Mouse (Mus musculus): ENCODE measurements around the gene Clasp1. TPM values are rescaled to one million over a fixed set of nuclear protein-coding genes. Genes with fewer than 3 reads are reported as not detected.

Clasp1 gene
- polyA plus RNA-seq, 1 experiment = 10.9 TPM

GRCm38 (mm10) chr1:118458279-118458678 lies 69.4 kb downstream of the Clasp1 start:
- Histone ChIP-seq H3K27me3 (ENCODE audit: control insufficient read depth, insufficient read depth, low read length) (no peaks in the 10 kb centered on the region), H3K4me1 (ENCODE audit: control insufficient read depth, insufficient read depth, insufficient read length, low read length) (peaks cover 2% of the 10 kb centered on the region), H3K36me3 (ENCODE audit: control insufficient read depth, insufficient read depth, low read length) (0 out of 2 replicates have a peak, but pooled peaks cover 2% of the 10 kb centered on the region), H3K4me3 (ENCODE audit: low read depth, low read length) (no peak overlapping the region), H3K27ac (ENCODE audit: insufficient read depth, low read depth, low read length) (peak overlapping the region; percentile 37; the same call in 1 of the 2 replicates)
- 13% methylated on average over 3 of the region's 3 CpGs for WGBS
- TF ChIP-seq POLR2A (IDR thresholded peaks at IDR 0.05; ENCODE audit: low read depth, low read length) (no peak), CTCF (IDR thresholded peaks at IDR 0.05; ENCODE audit: extremely low read depth, insufficient read length, insufficient replicate concordance, low read depth, low read length) (no peak)

- H3K36me3 ChIP-seq (ENCODE audit: control insufficient read depth, insufficient read depth, low read length) = peaks cover 6% of the 10 kb centered on the region
- WGBS = 1% methylated on average over 53 of the region's 53 CpGs
- H3K27me3 ChIP-seq (ENCODE audit: control insufficient read depth, insufficient read depth, low read length) = no peaks in the 10 kb centered on the region
- peaks cover 2% of the 10 kb centered on the region; the same call in 1 of the 2 replicates for H3K4me1 ChIP-seq (ENCODE audit: control insufficient read depth, insufficient read depth, insufficient read length, low read length)
- no peak for TF ChIP-seq CTCF (IDR thresholded peaks at IDR 0.05; ENCODE audit: extremely low read depth, insufficient read length, insufficient replicate concordance, low read depth, low read length)
- TF ChIP-seq POLR2A (IDR thresholded peaks at IDR 0.05; ENCODE audit: low read depth, low read length) = peak; percentile 99
- H3K4me3 ChIP-seq (ENCODE audit: low read depth, low read length) = peak overlapping the region; percentile 81
- peak overlapping the region; percentile 96 for H3K27ac ChIP-seq (ENCODE audit: insufficient read depth, low read depth, low read length)
Measured at GRCm38 (mm10) chr1:118458963-118459920, 70.4 kb downstream of the Clasp1 start.

- H3K36me3 ChIP-seq (ENCODE audit: control insufficient read depth, insufficient read depth, low read length) = peaks cover 19% of the 10 kb centered on the region
- 93% methylated on average over 5 of the region's 5 CpGs for WGBS
- H3K27me3 ChIP-seq (ENCODE audit: control insufficient read depth, insufficient read depth, low read length) = no peaks in the 10 kb centered on the region
- TF ChIP-seq POLR2A (IDR thresholded peaks at IDR 0.05; ENCODE audit: low read depth, low read length) = no peak
- TF ChIP-seq CTCF (IDR thresholded peaks at IDR 0.05; ENCODE audit: extremely low read depth, insufficient read length, insufficient replicate concordance, low read depth, low read length) = no peak
- H3K27ac ChIP-seq (ENCODE audit: insufficient read depth, low read depth, low read length) = no peak overlapping the region
- no peak overlapping the region for H3K4me3 ChIP-seq (ENCODE audit: low read depth, low read length)
- peaks cover 2% of the 10 kb centered on the region; the same call in 1 of the 2 replicates for H3K4me1 ChIP-seq (ENCODE audit: control insufficient read depth, insufficient read depth, insufficient read length, low read length)
Measured at GRCm38 (mm10) chr1:118460716-118461115, 71.9 kb downstream of the Clasp1 start.

- Histone ChIP-seq H3K27me3 (ENCODE audit: control insufficient read depth, insufficient read depth, low read length) (no peaks in the 10 kb centered on the region), H3K36me3 (ENCODE audit: control insufficient read depth, insufficient read depth, low read length) (peaks cover 22% of the 10 kb centered on the region)
- 97% methylated on average over 6 of the region's 6 CpGs for WGBS
Measured at GRCm38 (mm10) chr1:118466041-118466440, 77.2 kb downstream of the Clasp1 start.

GRCm38 (mm10) chr1:118472386-118472785 lies 83.5 kb downstream of the Clasp1 start:
- WGBS = 73% methylated on average over 8 of the region's 8 CpGs
- no peaks in the 10 kb centered on the region for H3K4me1 ChIP-seq (ENCODE audit: control insufficient read depth, insufficient read depth, insufficient read length, low read length)
- no peak overlapping the region for H3K4me3 ChIP-seq (ENCODE audit: low read depth, low read length)
- TF ChIP-seq POLR2A (IDR thresholded peaks at IDR 0.05; ENCODE audit: low read depth, low read length) (no peak), CTCF (IDR thresholded peaks at IDR 0.05; ENCODE audit: extremely low read depth, insufficient read length, insufficient replicate concordance, low read depth, low read length) (no peak)
- H3K36me3 ChIP-seq (ENCODE audit: control insufficient read depth, insufficient read depth, low read length) = no peaks in the 10 kb centered on the region; the same call in none of the 2 replicates
- H3K27ac ChIP-seq (ENCODE audit: insufficient read depth, low read depth, low read length) = no peak overlapping the region
- no peaks in the 10 kb centered on the region for H3K27me3 ChIP-seq (ENCODE audit: control insufficient read depth, insufficient read depth, low read length)

More at GRCm38 (mm10) chr1:118466041-118466440, 77.2 kb downstream of the Clasp1 start:
- no peak overlapping the region for H3K4me3 ChIP-seq (ENCODE audit: low read depth, low read length)
- no peaks in the 10 kb centered on the region for H3K4me1 ChIP-seq (ENCODE audit: control insufficient read depth, insufficient read depth, insufficient read length, low read length)
- TF ChIP-seq CTCF (IDR thresholded peaks at IDR 0.05; ENCODE audit: extremely low read depth, insufficient read length, insufficient replicate concordance, low read depth, low read length) (peak; percentile 27; the same call in 1 of the 2 replicates), POLR2A (IDR thresholded peaks at IDR 0.05; ENCODE audit: low read depth, low read length) (no peak)
- no peak overlapping the region for H3K27ac ChIP-seq (ENCODE audit: insufficient read depth, low read depth, low read length)

GRCm38 (mm10) chr1:118476919-118477318 lies 88.1 kb downstream of the Clasp1 start:
- Histone ChIP-seq H3K4me1 (ENCODE audit: control insufficient read depth, insufficient read depth, insufficient read length, low read length) (no peaks in the 10 kb centered on the region), H3K27me3 (ENCODE audit: control insufficient read depth, insufficient read depth, low read length) (no peaks in the 10 kb centered on the region), H3K27ac (ENCODE audit: insufficient read depth, low read depth, low read length) (no peak overlapping the region), H3K36me3 (ENCODE audit: control insufficient read depth, insufficient read depth, low read length) (no peaks in the 10 kb centered on the region; the same call in 1 of the 2 replicates), H3K4me3 (ENCODE audit: low read depth, low read length) (no peak overlapping the region)
- 12% methylated on average over 4 of the region's 4 CpGs for WGBS
- TF ChIP-seq POLR2A (IDR thresholded peaks at IDR 0.05; ENCODE audit: low read depth, low read length) (no peak), CTCF (IDR thresholded peaks at IDR 0.05; ENCODE audit: extremely low read depth, insufficient read length, insufficient replicate concordance, low read depth, low read length) (peak; percentile 56; the same call in 1 of the 2 replicates)

- Histone ChIP-seq H3K4me3 (ENCODE audit: low read depth, low read length) (no peak overlapping the region), H3K27me3 (ENCODE audit: control insufficient read depth, insufficient read depth, low read length) (no peaks in the 10 kb centered on the region), H3K36me3 (ENCODE audit: control insufficient read depth, insufficient read depth, low read length) (no peaks in the 10 kb centered on the region), H3K27ac (ENCODE audit: insufficient read depth, low read depth, low read length) (no peak overlapping the region), H3K4me1 (ENCODE audit: control insufficient read depth, insufficient read depth, insufficient read length, low read length) (no peaks in the 10 kb centered on the region)
- WGBS = 57% methylated on average over 4 of the region's 4 CpGs
- TF ChIP-seq POLR2A (IDR thresholded peaks at IDR 0.05; ENCODE audit: low read depth, low read length) = no peak
- no peak for TF ChIP-seq CTCF (IDR thresholded peaks at IDR 0.05; ENCODE audit: extremely low read depth, insufficient read length, insufficient replicate concordance, low read depth, low read length)
Measured at GRCm38 (mm10) chr1:118479246-118479645, 90.4 kb downstream of the Clasp1 start.

Data from small intestine, adult 2 months (tissue).